Mouse (Mus musculus) small intestine, adult 2 months (tissue): ENCODE data around the gene Rraga.

ENCODE experiments used
- CTCF ChIP-seq: fragments of 200-500 bp; IDR thresholded peaks from 2 replicates; pipeline ENCODE4 v1.5.1; 2012; ENCODE audit warnings: low read depth, mild to moderate bottlenecking, control low read depth, inconsistent platforms, low read length, moderate library complexity, mixed read lengths; ENCODE audit not compliant: insufficient replicate concordance, insufficient read length; ENCODE audit errors: extremely low read depth
- POLR2A ChIP-seq: fragments of 200-500 bp; IDR thresholded peaks from 2 replicates; pipeline ENCODE4 v1.6.1; 2012; ENCODE audit warnings: low read depth, mild to moderate bottlenecking, control low read depth, inconsistent platforms, low read length, moderate library complexity

DNA sequence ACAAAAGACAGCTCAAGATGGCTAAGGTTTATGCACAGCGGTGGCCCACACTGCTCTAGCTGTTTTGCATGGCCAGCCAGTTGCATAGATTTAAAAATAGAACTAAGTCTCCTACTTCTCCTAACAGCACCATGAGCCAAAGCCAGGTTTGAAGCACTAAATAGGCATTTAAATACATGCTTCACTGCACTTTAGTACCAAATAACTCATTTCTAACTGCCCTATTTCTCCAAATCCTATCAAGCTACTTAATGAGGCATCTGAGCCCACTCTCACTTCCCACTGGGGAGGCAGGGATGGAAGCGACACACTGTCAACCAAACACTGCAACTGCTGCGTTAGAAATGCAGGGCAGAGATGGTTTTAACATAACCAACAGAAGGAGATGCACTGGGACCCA, 31.5 kb upstream of the Rraga start:
- no peak for TF ChIP-seq CTCF
- TF ChIP-seq POLR2A: no peak
